Mouse (Mus musculus) thymus, postnatal 36 days (tissue): ENCODE measurements at regions not wholly inside any gene's neighbourhood (a gene's known extent, or its start where the extent isn't known, plus 50 kb on each side); places are given as distances from the start of the nearest gene placed in this dataset.

Source experiments
- DNase-seq, 2 experiments: peaks; one replicate each; pipeline ENCODE4 v3.0.0; 2022; ENCODE audit warnings: mixed read lengths in 2 of 2

DNA sequence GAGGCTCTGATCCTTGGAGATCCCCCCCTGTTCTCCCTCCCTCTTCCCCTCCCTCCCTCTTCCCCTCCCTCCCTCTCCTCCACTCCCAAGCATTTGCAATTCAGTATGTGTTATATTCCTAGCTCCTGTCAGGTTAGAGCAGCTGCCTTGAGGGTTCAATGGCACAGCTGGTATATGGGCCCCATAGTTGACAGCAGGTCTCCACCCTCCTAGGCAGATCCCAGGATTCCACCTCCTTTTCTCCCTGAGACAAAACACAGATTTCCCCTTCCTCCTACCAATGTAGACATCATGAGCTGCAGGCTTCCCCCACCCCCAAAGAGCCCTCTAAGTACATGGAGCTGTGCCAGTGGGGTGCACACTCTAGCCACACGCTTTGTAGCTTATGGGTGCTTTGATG, 137.8 kb downstream of the Unc5cl start:
- no peak for DNase-seq

DNA sequence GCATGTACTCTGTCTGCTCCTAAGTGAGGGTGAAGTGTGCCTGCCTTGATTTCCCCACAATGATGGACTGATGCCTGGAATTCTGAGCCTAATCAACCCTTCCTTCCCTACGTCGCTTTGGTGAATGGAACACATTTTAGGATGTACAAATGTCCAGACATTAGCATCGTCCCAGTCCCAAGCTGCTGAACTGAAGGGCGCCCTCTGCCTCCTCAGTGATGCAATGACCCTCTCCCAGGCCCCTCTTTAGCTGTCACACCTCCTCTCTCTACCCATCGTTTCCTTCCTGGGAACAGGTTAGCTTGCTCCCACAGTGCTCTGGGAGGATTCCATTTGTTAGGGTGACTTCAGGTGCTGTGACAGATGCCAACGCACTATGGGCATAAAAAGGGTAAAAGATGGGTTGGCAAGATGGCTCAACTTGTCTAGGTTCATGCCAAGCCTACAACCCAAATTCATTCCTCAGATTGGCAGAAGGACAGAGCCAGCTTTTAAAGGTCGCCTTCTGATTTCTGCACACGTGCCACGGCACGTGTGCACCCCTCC, 140.8 kb downstream of the Unc5cl start:
- DNase-seq = no peak

DNA sequence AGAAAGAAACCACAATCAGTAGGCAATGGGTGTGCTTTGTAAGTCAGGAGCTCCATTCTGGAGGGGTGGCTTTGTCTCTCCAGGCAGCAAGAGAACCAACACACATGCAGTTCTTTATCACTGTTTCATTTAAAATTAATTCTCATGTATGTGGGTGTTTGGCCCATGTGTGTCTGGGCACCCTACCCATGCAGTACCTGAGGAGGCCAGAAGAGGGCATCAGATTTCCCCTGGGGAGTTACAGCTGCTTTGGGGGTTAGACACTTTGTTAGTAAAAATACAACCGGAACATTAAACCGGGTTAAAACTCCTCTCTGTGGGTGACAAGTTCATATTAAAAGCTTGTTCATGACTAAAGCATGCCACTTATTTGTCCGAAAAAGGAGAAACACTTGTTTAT, 141.7 kb downstream of the Unc5cl start:
- peak; percentile 18 to 23 for DNase-seq

DNA sequence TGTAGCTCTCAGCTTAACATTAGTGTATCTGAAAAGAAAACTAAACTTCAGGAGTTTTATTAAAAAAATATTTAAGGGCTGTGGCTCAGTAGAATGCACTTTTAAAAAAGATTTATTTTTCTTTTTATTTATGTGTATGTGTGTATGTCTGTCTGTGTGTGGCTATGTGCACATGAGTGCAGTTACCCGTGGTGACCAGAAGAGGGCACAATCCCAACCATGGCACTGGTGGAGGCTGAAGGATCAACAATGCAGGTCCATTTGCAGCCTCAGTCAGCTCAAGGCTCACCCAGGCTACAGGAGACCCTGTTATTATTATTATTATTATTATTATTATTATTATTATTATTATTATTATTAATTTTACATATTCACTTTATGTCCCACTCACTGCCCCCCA, 142.6 kb downstream of the Unc5cl start:
- no peak for DNase-seq

DNA sequence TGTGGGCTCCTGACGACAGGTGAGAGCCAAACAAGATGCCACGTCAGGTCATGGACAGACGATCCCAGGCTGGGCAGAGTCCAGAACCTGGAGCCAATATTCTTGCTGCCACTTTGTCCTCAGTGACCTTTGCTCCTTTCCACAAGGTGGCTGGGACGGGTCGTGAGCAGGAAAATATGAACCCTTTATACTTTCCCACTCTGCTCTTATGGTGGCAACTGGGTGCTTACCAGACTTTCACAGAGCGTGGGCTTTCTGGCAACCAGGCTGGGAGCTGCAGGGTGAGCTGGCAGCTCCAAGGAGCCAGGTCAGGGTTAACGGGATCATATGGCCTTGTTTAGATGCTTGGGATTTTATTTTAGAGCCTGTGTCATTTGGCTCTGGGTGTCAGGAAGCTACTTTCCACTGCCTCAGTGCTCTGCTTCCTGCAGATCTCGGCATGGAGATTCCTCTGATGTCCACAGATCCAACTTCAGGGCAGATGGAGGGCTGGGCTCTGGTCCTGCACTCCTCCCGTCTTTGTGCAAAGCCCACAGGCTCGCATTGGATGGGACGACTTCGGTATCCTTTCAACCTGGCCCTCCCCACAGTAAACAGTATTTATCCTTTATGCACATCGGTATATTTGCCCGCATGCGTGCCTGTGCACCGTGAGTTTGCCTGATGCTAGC, 143.9 kb downstream of the Unc5cl start:
- no peak for DNase-seq

DNA sequence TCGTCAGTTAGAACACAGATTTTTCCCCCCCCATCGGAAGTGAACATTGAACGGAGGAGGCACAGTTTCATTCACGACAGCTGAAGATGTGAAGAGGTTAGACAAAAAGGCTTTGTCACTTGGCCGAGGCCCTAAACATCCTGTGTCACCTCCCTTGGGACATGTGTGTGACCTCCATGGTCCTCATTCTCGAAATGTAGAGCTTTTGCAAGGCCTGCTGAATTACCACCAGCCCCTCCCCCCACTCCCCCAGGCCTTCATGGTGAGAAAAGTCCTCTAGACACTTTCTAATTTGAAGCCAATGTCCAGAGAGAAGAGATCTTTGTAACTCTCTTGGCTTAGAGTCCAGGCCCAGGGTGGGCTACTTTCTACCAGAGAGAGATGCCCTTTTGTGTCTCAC, 145.5 kb downstream of the Unc5cl start:
- DNase-seq = no peak

DNA sequence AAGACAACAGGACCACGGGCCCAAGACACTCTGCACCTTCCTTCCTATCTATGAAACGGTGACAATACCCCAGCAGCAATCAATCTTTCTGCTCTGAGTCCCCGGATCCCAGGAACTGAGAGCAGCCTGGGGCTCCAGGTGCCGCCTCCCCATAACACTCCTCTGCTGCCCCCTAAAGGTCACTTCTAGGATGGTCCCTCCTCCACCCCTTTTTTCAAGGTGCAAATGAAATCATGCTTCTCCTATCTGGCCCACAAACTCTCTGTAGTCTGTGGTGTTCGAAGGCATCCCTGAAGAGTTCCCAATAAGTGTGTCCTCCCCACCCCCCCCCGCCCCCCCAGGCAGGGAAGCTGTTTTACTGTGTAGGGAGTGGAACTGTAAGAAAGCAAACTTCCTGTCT, 147.9 kb downstream of the Unc5cl start:
- DNase-seq = peak; percentile 49 to 51

DNA sequence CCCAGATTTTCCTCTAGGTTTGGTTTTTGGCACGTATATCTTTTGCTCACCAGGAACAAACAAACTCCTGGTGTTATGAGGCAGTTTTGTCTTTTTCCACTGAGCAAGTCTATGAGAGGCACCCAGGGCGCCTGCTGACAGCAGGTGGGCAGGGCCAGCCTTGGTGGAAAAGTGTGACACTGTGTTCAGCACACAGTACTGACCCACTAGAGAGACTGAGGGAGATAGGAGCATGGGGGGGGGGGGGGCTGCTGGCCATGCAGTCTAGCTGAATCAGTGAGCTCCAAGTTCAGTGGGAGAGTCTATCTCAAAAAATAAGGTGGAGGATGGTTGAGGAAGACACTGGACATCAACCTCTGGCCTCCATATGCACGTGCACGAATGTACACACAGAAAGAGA, 152.1 kb downstream of the Unc5cl start:
- DNase-seq = no peak

DNA sequence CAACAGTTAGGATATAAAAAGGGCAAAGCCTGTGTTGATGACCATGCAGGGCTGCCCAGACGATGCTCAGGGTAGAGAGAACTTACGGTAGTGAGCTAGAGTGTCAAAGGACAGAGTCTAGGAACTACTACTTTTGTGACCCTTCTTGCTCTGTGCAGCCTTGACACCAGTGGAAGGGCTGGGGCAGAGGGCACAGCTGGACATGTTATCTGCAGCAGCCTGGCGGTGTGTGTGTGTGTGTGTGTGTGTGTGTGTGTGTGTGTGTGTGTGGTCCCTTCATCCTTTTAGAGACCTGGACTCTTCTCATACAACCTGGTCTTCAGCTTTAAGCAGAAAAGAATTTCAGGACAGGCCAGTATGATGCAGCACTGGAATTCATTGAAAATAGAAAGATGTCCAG, 153.6 kb downstream of the Unc5cl start:
- DNase-seq = no peak

DNA sequence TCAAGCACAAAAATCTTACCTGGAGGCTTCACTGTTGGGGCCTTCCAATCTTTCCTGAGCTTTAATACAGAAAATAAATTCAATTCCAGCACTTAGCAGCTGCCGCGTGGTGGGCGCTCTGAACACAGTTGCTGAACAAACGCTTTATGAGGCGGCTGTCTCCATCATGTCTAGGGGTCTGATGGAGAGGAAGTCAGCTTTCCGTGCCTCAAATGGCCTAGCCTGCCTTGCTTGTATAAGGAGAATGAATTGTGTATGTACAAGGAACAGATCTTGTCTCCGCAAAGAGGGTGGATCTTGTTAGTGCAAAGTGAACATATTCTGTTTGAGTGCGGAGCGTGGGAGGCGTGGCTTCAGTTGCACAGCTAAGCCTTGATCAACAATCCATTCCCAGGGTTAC, 155.4 kb downstream of the Unc5cl start:
- no peak for DNase-seq

DNA sequence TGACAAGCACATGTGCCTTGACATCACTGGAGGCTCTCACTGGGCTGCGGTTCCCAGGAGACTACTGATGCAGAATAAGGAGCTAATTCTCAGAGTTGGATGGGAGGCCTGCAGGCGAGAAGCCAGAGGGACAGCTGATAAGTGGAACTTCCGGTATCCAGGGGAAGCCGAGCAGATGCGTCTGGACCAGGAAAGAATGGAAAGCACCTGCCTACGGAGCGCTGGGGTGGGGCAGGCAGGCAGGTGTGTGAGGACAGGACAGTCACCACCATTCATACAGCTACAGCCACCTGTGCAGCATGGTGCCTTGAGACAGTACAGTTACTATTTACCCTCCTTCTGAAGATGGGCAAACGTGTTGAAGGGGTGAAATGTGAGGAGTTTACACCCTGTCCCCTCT, 156.1 kb downstream of the Unc5cl start:
- no peak for DNase-seq

DNA sequence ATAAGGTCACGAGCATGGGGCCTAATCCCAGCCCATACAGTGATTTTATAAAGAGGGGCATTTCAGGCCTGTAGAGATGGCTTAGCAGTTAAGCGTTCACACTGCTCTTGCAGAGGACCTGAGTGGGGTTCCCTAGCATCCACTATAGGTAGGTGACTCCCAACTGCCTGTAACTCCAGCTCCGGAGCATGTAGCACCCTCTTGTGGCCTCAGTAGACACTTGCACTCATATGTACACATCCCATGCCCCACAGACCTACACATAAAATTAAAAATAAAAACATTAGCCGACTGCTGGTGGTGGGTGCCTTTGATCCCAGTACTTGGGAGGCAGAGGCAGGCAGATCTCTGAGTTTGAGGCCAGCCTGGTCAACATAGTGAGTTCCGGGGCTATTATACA, 158.8 kb downstream of the Unc5cl start:
- DNase-seq = no peak

DNA sequence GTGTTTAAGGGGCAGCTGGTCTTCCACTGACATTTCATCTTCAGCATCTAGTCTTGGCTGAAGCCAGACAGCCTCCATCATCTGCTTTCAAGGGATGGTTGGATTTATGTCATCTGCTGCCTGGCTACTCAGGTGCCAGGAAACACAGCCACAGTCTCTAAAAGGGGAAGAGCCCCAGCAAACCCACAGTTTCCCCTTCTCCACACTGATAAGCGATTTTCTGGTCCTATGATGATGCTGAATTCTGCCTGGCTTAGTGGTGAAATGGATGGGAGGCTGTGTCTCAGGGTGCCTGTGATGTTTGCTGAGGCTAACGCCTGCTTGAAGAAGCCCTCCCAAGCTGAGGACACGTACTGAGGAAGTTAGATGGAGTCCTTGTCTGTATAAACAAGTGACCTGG, 160.5 kb downstream of the Unc5cl start:
- no peak for DNase-seq

DNA sequence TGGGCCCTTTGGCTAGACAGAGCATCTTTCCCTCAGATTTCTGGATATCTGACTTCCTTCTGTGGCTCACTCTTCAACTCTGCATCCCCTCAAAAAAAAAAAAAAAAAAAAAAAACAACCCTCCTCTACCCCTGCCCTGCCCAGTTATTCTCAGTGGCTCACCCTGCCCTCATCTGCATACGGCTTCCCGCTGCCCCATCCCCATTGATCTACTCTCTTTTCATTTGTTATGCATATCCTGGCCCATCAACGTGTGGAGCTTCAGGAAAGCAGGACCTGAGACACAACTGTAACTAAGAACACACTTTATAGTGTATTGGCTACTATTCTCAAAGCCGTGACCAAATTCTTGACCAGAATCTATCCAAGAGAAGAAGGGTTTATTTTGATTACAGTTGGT, 161.5 kb downstream of the Unc5cl start:
- DNase-seq = no peak

DNA sequence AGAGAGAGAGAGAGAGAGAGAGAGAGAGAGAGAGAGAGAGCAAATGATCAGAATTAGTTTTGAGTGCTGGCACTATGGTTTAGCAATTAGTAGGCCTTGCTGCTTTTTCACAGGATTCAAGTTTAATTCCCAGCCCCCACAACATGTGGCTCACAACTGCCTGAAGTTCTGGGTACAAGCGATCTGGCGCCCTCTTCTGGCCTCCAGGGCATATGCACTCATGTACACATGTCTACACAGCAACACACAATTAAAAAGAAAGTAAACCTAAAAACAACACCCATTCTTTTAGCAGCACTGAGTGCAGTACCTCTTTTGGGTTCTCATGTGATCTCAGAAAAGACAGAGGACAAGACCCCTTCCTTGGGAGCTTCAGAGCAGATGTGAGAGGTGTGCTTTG, 166.2 kb downstream of the Unc5cl start:
- no peak for DNase-seq

DNA sequence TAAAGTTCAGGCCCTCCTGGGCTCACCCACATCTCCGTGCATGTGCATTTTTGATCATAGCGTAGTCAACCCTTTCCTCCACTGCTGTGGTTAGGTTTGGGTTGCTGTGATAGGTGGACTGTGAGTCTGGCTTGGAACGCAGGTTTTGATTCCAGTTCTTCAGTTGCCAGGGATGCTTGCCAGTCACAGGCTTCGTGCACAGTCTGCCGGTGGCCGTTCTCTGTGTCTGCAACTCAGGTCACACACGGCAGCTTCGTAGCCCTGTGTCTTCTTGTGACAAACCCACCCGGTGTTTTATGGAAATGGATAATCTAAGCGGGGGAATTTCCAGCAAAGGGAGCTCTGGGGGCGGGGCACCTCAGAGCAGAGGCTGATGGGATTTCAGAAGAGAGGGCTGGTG, 167.0 kb downstream of the Unc5cl start:
- no peak for DNase-seq

DNA sequence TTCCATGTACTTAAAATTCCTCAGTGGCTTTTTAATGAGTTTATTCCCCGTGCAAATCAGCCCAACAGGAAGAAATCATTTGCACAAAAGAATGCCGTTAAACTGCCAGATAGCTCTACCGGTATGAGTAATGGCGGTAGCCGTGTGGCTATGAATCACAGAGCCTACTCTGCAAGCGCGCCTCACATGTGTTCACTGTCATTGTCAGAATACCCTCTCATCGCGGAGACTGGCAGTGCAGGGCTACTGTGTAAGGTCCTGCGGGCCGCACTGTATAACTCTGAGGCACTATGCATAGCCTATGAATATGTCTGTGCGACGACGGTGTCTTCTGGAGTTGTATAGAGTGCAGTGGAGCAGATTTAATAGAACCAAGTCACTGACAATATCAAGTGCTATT, 170.2 kb downstream of the Unc5cl start:
- DNase-seq = no peak

DNA sequence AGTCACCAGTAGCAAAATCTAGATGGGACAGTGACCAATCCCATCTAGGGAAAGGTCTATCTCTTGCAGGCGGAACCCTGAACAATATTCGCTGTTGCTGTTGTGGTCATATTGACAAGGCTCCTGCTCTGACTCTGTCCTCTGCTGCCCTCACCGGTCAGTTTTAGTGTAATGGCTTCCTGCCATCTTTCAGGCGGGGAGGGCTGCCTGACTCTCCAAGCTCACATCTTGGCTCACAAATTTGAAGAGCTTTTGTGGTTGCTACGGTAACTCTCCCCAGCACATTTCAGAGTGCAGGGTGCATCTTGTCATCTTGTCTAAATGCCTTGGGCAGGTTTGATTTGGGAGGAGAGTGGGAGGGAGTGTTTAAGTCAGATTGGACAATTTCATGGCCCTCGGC, 171.3 kb downstream of the Unc5cl start:
- DNase-seq = no peak

DNA sequence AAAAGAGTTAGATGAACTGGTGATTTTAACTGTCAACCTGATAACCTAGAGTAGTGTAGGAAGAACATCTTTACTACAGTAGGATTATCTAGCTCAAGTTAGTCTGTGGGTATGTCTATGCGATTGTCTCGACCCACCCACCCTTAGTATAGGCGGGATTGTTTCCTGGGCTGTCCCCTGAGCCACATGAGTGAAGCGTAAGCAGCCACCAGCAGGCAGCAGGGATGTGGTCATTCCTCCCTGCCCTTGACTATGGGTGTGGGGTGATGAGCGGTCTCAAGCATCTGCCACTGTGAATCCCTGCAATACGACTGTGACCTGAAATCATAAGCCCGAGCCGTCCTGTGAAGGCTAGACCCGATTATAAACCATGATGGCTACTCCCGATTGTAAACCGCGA, 184.9 kb downstream of the Unc5cl start:
- DNase-seq = no peak

DNA sequence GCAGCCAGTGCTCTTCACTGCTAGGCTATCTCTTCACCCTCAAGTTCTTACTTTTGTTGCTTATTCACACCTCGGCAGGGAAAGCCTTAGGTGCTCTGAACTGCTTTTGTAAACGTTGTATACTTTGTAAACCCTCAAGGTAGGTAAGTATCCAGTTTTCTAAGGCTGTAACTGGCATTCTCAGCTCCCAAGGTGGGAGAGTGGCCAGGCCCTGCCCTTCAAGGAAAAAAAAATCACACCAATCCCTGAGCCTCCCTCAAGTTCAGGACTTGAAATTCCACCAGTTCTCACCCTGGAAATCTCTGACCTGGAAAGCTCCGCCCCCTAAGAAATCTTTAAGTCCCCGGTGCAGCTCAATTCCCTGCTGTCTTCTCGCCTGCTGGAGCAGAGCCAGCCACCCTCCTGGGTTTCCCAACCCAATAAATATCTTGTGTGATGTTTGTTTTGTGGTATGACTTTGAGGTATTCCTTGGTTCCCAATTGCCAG, 188.9 kb downstream of the Unc5cl start:
- DNase-seq = no peak

DNA sequence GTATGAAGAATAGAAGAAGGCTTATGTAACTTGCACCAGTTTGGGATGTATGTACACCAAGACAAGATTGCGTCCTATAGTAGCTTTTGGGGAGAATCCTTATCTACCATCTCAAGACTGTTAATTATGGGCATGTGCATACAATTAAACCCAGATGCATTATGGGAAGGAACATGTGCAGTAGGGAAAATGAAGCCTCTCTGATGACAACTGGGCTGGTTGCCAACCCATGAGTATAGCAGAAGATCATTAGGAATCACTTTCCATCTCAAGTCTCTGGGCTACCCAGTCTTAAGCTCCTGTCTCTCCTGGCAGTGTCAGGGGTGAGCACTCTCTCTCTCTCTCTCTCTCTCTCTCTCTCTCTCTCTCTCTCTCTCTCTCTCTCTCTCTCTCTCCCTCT, 190.4 kb downstream of the Unc5cl start:
- no peak for DNase-seq

DNA sequence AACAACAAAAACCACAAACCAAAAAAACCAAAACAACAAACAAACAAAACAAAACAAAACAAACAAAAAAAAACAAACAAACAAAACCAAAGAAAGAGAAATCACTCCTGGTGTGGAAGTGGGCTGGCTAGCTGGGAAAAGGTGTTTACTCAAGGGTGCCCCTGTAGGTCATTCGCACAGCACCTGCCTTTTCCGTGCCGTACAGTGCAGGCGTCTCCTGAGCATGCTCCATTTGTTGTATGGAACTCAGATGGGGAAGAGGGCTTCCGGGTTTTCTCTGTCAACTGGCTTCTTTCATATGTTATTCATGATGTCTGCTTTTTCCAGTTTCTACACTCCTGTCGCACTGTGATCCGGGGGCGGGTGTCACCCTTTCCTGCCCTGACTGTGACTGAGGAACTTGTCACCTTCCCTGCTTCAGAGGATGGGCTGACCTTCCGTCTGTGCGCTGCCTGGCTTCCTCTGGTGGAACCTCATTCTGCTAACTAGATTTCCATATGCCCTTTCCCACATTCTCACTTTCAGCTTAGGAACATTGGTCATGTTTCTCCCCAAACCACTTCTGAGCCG, 192.0 kb downstream of the Unc5cl start:
- DNase-seq = peak in 1 of 2 experiments; percentile 7

DNA sequence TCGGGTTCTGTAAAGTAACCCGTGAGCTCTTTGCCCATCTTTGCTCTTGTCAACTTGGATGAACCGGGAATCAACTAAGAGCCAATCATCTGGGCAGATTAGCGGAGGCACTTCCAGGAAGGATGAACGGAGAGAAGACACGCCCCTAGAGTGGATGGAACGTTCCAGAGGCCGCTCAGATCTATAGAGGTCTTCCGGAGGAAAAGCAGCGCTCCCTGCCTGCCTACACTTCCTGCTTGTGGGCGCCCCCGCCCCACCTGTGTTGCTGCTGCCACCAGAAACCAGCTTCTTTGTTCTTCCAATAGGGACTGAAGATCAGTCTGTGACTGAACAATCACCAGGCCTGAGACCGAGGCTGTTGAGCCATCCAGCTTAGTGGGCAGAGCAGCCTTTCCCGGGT, 192.7 kb downstream of the Unc5cl start:
- peak; percentile 37 to 58 for DNase-seq

DNA sequence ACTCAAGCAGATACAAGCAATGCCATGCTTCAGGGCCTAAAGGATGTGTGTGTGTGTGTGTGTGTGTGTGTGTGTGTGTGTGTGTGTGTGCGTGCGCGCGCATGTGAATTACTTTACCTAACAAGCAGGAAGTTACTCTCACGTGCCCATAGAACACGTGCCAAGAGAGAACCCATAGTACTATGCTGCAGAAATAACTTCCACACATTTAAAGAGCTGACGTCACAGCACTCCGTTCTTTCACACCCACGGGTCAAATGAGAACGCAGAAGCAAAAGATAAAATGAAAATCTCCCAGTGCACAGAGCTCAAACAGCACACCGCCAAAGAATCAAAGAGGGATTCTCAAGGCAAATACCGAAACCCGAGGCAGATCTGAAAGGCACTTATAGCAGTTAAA, 195.9 kb downstream of the Unc5cl start:
- DNase-seq = no peak

DNA sequence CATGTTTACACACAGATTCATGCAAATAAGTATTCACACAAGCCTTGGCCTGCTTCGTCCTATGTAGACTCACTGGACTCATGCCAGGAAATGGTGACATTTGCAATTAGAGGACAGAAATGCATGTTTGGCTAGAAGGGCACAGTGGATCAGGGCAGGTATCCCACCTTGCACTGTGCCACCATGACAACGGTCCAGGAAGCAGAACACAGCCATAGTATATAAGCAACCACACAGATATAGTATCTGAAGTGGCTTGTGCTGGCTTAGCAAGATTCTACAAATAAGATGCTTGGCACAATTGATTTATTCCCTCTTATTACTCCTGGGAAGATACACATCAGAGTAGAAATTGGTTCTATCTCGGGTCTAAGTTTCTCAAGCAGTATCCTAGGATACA, 218.0 kb downstream of the Unc5cl start:
- DNase-seq = no peak
